Mouse (Mus musculus) right cerebral cortex, adult 2 months (tissue): ENCODE measurements around the gene Csnk2a2.
A peak's percentile ranks its signal among the peaks of the same experiment; 100 is the strongest.

Source experiments
- DNase-seq, 2 experiments: peaks; one replicate each; pipeline ENCODE4 v3.0.0; 2021 to 2022; ENCODE audit warnings: low spot score in 2 of 2

The Csnk2a2 gene

DNA sequence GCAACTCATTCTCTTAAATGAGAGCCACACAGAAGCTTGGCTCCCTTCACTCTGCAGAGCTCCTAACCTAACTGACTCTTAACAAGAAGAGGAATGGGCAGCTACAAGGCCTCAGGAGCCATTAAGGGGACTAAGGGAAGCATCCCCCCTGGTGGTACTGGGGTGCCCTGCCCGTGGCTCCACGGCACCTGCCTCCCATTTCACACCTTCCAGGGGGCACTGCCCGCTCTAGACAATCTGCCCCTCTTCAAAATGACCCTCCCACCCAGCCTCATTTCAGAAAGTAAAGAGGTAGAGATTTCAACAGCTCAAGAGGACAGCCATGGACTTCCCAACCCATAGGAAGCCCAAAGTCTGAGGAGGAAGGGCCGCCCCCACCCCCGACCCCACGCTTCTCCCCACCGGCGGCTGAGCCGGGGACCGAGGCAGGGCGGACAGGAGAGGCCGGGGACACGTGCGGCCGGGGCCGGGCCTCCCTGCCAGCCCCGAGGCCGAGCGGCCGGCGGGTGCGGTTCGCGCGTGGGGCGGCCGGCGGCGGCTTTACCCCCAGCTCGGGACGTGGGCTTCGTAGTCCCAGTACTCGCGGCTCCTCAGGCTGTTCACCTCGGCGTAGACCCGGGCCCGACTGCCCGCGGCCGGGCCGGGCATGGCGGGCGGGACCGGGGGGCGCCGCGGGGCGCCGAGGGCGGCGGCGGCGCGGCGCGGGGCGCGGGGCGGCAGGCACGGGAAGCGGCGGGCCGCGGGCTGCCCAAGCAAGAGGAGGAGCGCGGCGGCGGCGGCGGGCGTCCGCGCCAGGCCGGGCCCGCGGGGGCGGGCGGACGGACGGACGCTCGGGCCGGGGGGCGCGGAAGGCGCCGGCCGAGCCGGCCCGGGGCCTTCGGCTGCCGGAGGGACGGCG is 1.8 kb downstream of the Csnk2a2 start:
- no peak for DNase-seq

DNA sequence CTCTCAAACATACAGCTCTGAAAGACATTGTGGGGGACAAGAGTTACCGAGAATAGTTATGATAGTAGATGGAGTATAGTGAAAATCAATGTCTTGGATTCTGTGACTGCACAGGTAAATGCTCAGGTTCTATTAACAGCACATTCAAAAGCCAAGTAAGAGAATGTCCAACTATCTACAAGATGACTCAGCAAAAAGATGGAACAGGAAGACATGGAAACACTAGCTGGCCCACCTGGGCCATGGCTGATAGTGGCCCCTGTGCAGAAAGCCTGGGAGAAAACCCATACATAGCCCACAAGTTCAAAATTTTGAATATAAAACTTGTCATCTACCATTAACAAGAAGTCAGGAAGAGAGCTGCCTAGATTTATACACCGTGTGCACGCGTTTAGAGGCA is 19.8 kb downstream of the Csnk2a2 start:
- DNase-seq = no peak

- no peak for DNase-seq
Observed at GRCm38 (mm10) chr8:95468995-95469394, 20.8 kb downstream of the Csnk2a2 start.

- no peak for DNase-seq
Observed at GRCm38 (mm10) chr8:95466543-95466942, 23.3 kb downstream of the Csnk2a2 start.

GRCm38 (mm10) chr8:95452518-95452917 is 37.3 kb downstream of the Csnk2a2 start:
- no peak for DNase-seq

- DNase-seq = no peak
Observed at GRCm38 (mm10) chr8:95450271-95450670, 39.6 kb downstream of the Csnk2a2 start.

DNA sequence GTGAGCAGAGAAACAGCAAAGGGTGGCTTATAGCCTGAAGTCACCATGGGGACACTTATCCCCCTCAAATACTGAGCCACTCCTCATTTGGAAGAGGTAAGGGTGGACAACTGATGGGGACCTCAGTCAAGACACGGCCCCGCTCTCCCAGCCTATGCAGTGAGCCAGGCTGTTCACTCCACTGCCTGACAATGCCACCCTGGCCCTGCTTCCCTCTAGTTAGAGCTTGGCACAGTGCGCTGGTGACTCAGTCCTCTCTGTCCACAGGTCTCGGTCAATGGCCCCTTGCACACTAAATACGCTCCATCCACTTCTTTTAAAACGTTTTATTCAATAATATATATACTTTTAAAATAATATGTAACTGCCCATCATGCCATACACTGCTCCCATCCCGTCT is 42.2 kb downstream of the Csnk2a2 start:
- DNase-seq = no peak

GRCm38 (mm10) chr8:95445042-95445441 is 44.8 kb downstream of the Csnk2a2 start:
- DNase-seq = no peak

DNA sequence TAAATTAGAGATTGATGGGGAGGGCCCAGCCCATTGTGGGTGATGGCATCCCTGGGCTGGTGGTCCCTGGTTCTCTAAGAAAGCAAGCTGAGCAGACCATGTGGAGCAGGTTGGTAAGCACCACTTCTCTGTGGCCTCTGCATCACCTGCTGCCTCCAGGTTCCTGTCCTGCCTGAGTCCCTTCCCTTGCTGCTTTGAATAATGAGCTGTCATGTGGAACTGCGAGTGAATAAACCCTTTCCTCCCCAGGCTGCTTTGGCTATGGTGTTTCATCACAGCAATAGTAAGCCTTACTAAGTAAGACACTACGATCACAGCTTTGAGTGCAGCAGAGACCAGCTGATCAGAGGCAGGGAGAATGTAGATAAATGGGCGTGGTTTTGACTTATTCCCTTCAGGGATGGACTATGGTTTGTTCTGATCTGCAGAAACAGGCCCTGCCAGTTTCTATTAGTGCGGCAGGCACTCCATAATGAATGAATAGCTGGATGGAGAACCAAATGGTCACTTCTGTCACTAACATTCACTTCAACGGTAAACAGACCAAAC is 48.3 kb downstream of the Csnk2a2 start:
- no peak for DNase-seq

- no peak for DNase-seq
Observed at GRCm38 (mm10) chr8:95440168-95440709, 49.6 kb downstream of the Csnk2a2 start.

GRCm38 (mm10) chr8:95439421-95439820 is 50.4 kb downstream of the Csnk2a2 start:
- DNase-seq = no peak

DNA sequence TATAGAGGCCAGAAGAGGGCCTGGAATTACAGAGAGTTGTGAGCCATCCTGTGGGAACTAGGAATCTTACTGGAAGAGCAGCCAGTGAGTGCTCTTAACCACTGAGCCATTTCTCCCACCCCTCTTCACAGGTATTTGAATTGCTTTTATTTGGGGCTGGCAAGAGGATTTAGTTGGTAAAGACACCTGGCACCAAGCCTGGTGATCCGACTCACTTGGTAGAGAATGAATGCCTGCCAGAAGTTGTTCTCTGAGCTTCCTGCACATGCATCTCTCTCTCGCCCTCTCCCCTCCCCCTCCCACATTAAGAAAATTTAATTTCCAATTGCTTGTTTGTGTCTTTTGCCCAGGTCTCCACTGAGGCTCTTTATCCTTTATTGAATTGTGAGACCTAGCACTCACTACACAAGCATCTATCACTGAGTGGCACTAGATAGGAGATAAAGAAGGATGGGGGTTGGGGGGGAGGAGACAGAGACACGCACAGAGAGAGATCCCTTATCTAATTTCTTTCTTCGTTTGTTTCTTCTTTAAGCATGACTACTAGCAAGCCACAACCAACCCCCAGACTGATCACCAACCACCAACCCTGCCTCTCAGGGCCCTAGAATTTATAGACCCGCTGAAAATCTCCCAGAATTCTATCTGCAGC is 52.4 kb downstream of the Csnk2a2 start:
- no peak for DNase-seq

DNA sequence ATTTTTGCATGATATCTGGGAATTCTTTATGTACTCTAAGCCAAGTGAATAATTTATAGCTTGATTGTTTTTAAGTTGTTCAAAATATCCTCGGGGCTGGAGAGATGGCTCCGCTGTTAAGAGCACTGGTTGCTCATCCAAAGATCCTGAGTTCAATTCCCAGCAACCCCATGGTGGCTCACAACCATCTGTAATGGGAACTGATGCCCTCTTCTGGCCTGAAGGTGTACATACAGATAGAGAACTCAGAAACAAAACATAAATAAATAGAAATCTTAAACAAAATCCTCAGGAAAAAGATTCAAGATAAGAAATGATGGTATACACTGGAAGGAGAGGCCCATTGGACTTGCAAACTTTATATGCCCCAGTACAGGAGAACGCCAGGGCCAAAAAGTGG is 53.9 kb downstream of the Csnk2a2 start:
- DNase-seq = no peak

GRCm38 (mm10) chr8:95435471-95435870 is 54.4 kb downstream of the Csnk2a2 start:
- DNase-seq = no peak

- DNase-seq = peak; percentile 98 to 99
Observed at GRCm38 (mm10) chr8:95434686-95435439, 55.0 kb downstream of the Csnk2a2 start, which contains the start of gene Cfap20. Gene Cfap20 (minus strand): TSS chr8:95434869.

DNA sequence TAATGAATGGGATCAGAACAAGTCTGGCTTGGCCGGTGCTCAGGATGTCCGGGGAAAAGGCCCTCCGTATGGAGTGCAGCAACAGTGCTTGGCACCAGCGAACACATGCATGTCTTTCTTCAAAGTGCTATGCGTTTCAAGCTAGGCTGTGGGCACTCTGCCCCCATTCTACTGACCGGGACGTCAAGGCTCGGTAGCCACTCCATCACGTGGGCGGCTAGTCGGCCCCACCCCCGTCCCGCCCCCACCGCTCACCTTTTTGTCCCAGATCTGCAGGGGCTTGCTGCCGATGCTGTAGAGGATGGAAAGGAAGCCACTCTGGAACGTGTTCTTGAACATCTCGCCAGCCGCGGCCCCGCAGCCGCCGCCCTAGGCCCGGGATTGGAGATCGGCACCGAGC is 55.6 kb downstream of the Csnk2a2 start:
- DNase-seq = peak in 1 of 2 experiments; percentile 44

DNA sequence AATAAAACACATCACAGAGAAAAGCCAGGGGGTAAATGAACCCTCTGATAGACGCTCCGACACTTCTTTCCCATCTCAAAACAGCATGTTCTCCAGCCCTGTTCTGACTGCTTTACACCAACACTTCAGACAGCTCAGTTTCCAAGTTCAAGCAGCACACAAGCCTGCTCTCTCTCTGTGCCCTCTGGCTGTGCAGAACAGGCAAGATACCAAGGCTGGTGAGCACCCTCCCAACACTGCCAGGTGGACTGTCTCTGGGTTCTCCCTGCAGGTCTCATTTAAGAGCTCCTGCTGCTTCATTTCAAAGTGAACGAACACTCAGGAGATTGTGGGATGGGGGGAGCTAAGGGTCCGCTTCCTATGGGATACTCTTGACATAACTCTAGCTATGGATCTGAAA is 56.7 kb downstream of the Csnk2a2 start:
- no peak for DNase-seq

DNA sequence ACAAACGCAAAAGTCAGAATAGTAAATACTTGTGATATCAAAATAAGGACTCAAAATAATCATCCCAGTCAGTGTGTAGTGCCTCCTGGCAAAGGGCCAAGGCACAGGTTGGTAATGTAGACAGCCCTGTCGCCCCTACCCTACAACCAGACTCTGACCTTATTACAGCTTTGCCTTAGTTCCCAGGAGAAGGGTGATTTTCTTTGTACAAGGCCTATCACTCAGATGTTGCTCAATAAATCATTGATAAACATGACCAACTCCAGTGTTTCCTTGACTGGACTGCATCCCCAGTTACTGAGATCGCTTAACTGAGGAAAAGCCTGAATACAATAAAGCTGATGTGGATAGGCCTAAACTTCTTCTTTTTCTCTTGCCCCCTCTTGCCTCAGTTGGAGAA is 57.4 kb downstream of the Csnk2a2 start:
- no peak for DNase-seq

- DNase-seq = peak; percentile 41 to 43
Observed at GRCm38 (mm10) chr8:95429945-95430344, 59.9 kb downstream of the Csnk2a2 start.

DNA sequence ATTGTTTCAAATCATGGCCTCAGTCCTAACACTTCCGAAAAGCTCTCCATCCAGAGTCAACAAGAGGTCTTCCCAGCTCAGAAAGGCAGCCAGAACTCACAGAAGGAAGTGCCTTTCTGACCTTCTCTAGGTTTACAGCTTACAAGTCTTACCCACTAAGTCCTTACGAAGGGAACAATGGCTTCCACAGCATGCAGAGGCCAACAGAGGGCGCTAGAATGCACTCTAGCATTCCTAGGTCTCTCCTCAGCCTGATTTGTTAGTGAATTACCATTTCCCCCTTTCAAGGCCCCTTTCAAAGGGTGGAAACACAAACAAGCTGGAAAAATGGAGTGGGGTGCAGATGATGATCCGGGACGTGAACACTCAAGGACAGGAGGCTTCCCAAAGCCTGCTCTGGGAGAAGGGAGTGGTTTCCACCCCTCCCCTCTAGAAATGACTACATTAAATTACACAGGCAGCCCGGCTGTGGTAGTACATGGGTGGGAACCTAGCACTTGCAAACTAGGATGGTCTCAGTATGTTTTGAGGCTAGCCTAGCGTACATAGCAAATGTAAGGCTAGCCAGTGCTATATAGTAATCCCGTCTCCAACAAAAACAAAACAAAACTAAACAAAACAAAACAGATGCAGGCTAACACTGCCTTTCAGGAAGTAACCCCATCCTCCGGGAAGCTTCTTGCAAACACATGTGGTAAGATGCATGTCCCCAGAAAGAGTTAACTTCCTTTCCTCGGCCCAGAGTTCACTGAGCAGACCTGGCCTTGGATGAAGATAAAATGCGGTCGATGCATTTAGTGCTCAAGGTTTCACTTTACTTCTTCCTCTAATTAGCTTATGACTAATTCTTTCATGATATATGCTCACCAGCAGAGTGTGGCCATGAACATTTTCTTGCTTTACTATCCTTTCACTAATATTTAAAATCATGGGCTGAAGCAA is 62.0 kb downstream of the Csnk2a2 start:
- peak; percentile 60 to 65 for DNase-seq
